Mouse (Mus musculus) limb, embryonic 14.5 days (tissue): Measurements from ENCODE around the gene Vamp8. TPM values are rescaled to one million over a fixed set of nuclear protein-coding genes. Genes with fewer than 3 reads are reported as not detected.

Experiments used
- ATAC-seq: fragments of 200-750 bp; cut with Nextera tagmentation; 2 replicates; pipeline ENCODE4 v1.8.0; 2017; ENCODE audit warnings: low read depth, moderate number of reproducible peaks, moderate TSS enrichment; ENCODE audit not compliant: low FRiP score
- DNase-seq: peaks from one replicate; pipeline ENCODE4 v3.0.0-alpha.2; 2015; ENCODE audit warnings: low spot score
- H3K27ac ChIP-seq: fragments of 300-500 bp; sonication (generic); replicated peaks from 2 replicates; pipeline ENCODE4 v1.5.1; 2014; ENCODE audit warnings: low read depth, mild to moderate bottlenecking, low read length, moderate library complexity, mixed read lengths
- H3K27me3 ChIP-seq: fragments of 300-500 bp; sonication (generic); 2 replicates; pipeline ENCODE4 v1.6.1; 2014; ENCODE audit warnings: low read length, mixed read lengths; ENCODE audit not compliant: control insufficient read depth, insufficient read depth
- H3K36me3 ChIP-seq: fragments of 300-500 bp; sonication (generic); 2 replicates; pipeline ENCODE4 v1.6.1; 2014; ENCODE audit warnings: mild to moderate bottlenecking, low read length, moderate library complexity, mixed read lengths; ENCODE audit not compliant: control insufficient read depth, insufficient read depth
- H3K4me1 ChIP-seq: fragments of 300-500 bp; sonication (generic); 2 replicates; pipeline ENCODE4 v1.6.1; 2014; ENCODE audit warnings: antibody characterized with exemption, low read length, mixed read lengths; ENCODE audit not compliant: control insufficient read depth, insufficient read depth
- H3K4me2 ChIP-seq: fragments of 300-500 bp; sonication (generic); replicated peaks from 2 replicates; pipeline ENCODE4 v1.6.1; 2014; ENCODE audit warnings: low read depth, mild to moderate bottlenecking, low read length, moderate library complexity; ENCODE audit not compliant: severe bottlenecking
- H3K4me3 ChIP-seq: fragments of 300-500 bp; sonication (generic); replicated peaks from 2 replicates; pipeline ENCODE4 v1.5.1; 2014; ENCODE audit warnings: low read length
- H3K9ac ChIP-seq: fragments of 300-500 bp; sonication (generic); 2 replicates; pipeline ENCODE4 v1.6.1; 2014; ENCODE audit warnings: mild to moderate bottlenecking, low read depth, low read length, moderate library complexity; ENCODE audit not compliant: severe bottlenecking
- H3K9me3 ChIP-seq: fragments of 300-500 bp; sonication (generic); 2 replicates; pipeline ENCODE4 v1.6.1; 2016; ENCODE audit warnings: low read length; ENCODE audit not compliant: control insufficient read depth
- POLR2A ChIP-seq: fragments of 200-500 bp; IDR thresholded peaks from 2 replicates; pipeline ENCODE4 v1.8.0; 2012; ENCODE audit warnings: inconsistent platforms, mild to moderate bottlenecking, moderate library complexity, borderline replicate concordance; ENCODE audit not compliant: insufficient read depth, insufficient read length; ENCODE audit errors: extremely low read depth
- WGBS: fragments of 180-500 bp; shearing (Covaris S2); extraction: QIAGEN DNeasy Blood & Tissue Kit; methylation state at CpG from one replicate; pipeline ENCODE4 v1.1.7; 2014; 5-methylcytosine and 5-hydroxymethylcytosine counted together
- polyA plus RNA-seq, 2 experiments: library from polyadenylated mRNA; depleted of rRNA in 1 of 2; stranded (reverse) in 1 of 2; unstranded in 1 of 2; fragments of >200 nt; fragmentation: Nextera tagmentation in 1 of 2; extraction: Ambion mirVana in 1 of 2; gene quantifications; 2 replicates each; pipeline versions ENCODE4 v1.2.1 to v1.2.3; 2012 to 2014

Vamp8 gene
- polyA plus RNA-seq, 2 experiments = 125 to 173 TPM

- Histone ChIP-seq H3K36me3 (peaks cover 27% of the 10 kb centered on the region), H3K9me3 (no peaks in the 10 kb centered on the region), H3K27ac (no peak overlapping the region), H3K4me1 (peaks cover 13% of the 10 kb centered on the region), H3K27me3 (no peaks in the 10 kb centered on the region), H3K4me2 (no peak overlapping the region), H3K4me3 (no peak overlapping the region), H3K9ac (no peak overlapping the region)
- no peak for ATAC-seq
- 95% methylated on average over 7 of the region's 7 CpGs for WGBS
- no peak for TF ChIP-seq POLR2A
- no peak for DNase-seq
Measured at GRCm38 (mm10) chr6:72383952-72384351, 6.6 kb downstream of the Vamp8 start.

GRCm38 (mm10) chr6:72383142-72383820 is 7.2 kb downstream of the Vamp8 start:
- no peak overlapping the region for H3K4me2 ChIP-seq
- H3K4me3 ChIP-seq = no peak overlapping the region
- no peaks in the 10 kb centered on the region for H3K27me3 ChIP-seq
- no peak for TF ChIP-seq POLR2A
- no peak overlapping the region for H3K27ac ChIP-seq
- H3K9ac ChIP-seq = no peak overlapping the region
- 84% methylated on average over 6 of the region's 6 CpGs for WGBS
- peaks cover 27% of the 10 kb centered on the region for H3K36me3 ChIP-seq
- no peaks in the 10 kb centered on the region for H3K9me3 ChIP-seq
- DNase-seq = no peak
- H3K4me1 ChIP-seq = peaks cover 7% of the 10 kb centered on the region
- ATAC-seq = no peak

- Histone ChIP-seq H3K27me3 (no peaks in the 10 kb centered on the region), H3K9me3 (no peaks in the 10 kb centered on the region), H3K4me1 (0 out of 2 replicates have a peak, but pooled peaks cover 1% of the 10 kb centered on the region), H3K36me3 (peaks cover 27% of the 10 kb centered on the region), H3K4me3 (no peak overlapping the region), H3K27ac (no peak overlapping the region), H3K4me2 (no peak overlapping the region), H3K9ac (no peak overlapping the region)
- WGBS = 70% methylated on average over 6 of the region's 6 CpGs
- DNase-seq (no peak), ATAC-seq (no peak)
- no peak for TF ChIP-seq POLR2A
Measured at GRCm38 (mm10) chr6:72382494-72382893, 8.0 kb downstream of the Vamp8 start.

GRCm38 (mm10) chr6:72380131-72380770 is 10.3 kb downstream of the Vamp8 start, which contains the start of gene Vamp5:
Gene Vamp5, minus strand, starts transcription at chr6:72380468.
- ATAC-seq = peak; percentile 78
- peak; percentile 40 for DNase-seq
- H3K36me3 ChIP-seq = peaks cover 11% of the 10 kb centered on the region
- H3K9ac ChIP-seq = peak within 1 kb of the TSS; percentile 66
- no peak for TF ChIP-seq POLR2A
- H3K27me3 ChIP-seq = no peaks in the 10 kb centered on the region
- H3K9me3 ChIP-seq = no peaks in the 10 kb centered on the region
- H3K4me3 ChIP-seq = peak within 1 kb of the TSS; percentile 49
- 1% methylated on average over 48 of the region's 49 CpGs for WGBS
- H3K4me1 ChIP-seq = no peaks in the 10 kb centered on the region
- no peak within 1 kb of the TSS for H3K27ac ChIP-seq
- peak within 1 kb of the TSS; percentile 75 for H3K4me2 ChIP-seq

- DNase-seq = no peak
- H3K4me2 ChIP-seq = peak overlapping the region; percentile 75
- H3K4me1 ChIP-seq = no peaks in the 10 kb centered on the region
- ATAC-seq = peak; percentile 1; the same call in 1 of the 2 replicates
- peak overlapping the region; percentile 66; the same call in 1 of the 2 replicates for H3K9ac ChIP-seq
- H3K4me3 ChIP-seq = peak overlapping the region; percentile 49
- peaks cover 4% of the 10 kb centered on the region; the same call in 1 of the 2 replicates for H3K36me3 ChIP-seq
- 35% methylated on average over 7 of the region's 7 CpGs for WGBS
- H3K9me3 ChIP-seq = no peaks in the 10 kb centered on the region
- TF ChIP-seq POLR2A = no peak
- no peak overlapping the region for H3K27ac ChIP-seq
- no peaks in the 10 kb centered on the region for H3K27me3 ChIP-seq
Measured at GRCm38 (mm10) chr6:72379377-72380130, 10.9 kb downstream of the Vamp8 start.
